Mouse (Mus musculus): ENCODE data around the gene Tead1. TPM values are rescaled to one million over a fixed set of nuclear protein-coding genes. Genes with fewer than 3 reads are reported as not detected.

Tead1 gene
- polyA plus RNA-seq, 1 experiment = 18.8 TPM

GRCm38 (mm10) chr7:112822879-112823278, 143.8 kb downstream of the Tead1 start:
- H3ac ChIP-seq (ENCODE audit: control insufficient read depth, insufficient read length) = no peak overlapping the region
- no peaks in the 10 kb centered on the region for H3K36me3 ChIP-seq (ENCODE audit: control insufficient read depth, insufficient read depth)
- no peaks in the 10 kb centered on the region for H3K27me3 ChIP-seq (ENCODE audit: control insufficient read depth, insufficient read depth, insufficient read length)
- peaks cover 79% of the 10 kb centered on the region for H3K79me2 ChIP-seq (ENCODE audit: control insufficient read depth, insufficient read depth)
- no peak for TF ChIP-seq MYOG (IDR thresholded peaks at IDR 0.05; ENCODE audit: control insufficient read depth in 1 of 3, insufficient read depth in 1 of 3, insufficient read length in 2 of 3, low read depth in 2 of 3)
- no peak for TF ChIP-seq E2F4 (IDR thresholded peaks at IDR 0.05; ENCODE audit: insufficient read depth)
- TF ChIP-seq POLR2AphosphoS2 (IDR thresholded peaks at IDR 0.05; ENCODE audit: insufficient read length, low read depth) = no peak
- TF ChIP-seq SRF (IDR thresholded peaks at IDR 0.05; ENCODE audit: control insufficient read depth, insufficient read length, low read depth) = no peak
- TF ChIP-seq REST (IDR thresholded peaks at IDR 0.05; ENCODE audit: insufficient read depth, insufficient read length) = no peak
- peak overlapping the region; percentile 71 for H3K4me2 ChIP-seq (ENCODE audit: low read depth)
- no peak overlapping the region for H3K4me3 ChIP-seq

- no peak for TF ChIP-seq POLR2AphosphoS2 (IDR thresholded peaks at IDR 0.05; ENCODE audit: insufficient read length, low read depth)
- no peak for TF ChIP-seq MYOG (IDR thresholded peaks at IDR 0.05; ENCODE audit: control insufficient read depth in 1 of 3, insufficient read depth in 1 of 3, insufficient read length in 2 of 3, low read depth in 2 of 3)
- H3K4me3 ChIP-seq = peak overlapping the region; percentile 3
- peak overlapping the region; percentile 71 for H3K4me2 ChIP-seq (ENCODE audit: low read depth)
- no peaks in the 10 kb centered on the region for H3K27me3 ChIP-seq (ENCODE audit: control insufficient read depth, insufficient read depth, insufficient read length)
- H3ac ChIP-seq (ENCODE audit: control insufficient read depth, insufficient read length) = no peak overlapping the region
- H3K36me3 ChIP-seq (ENCODE audit: control insufficient read depth, insufficient read depth) = no peaks in the 10 kb centered on the region
- peaks cover 79% of the 10 kb centered on the region for H3K79me2 ChIP-seq (ENCODE audit: control insufficient read depth, insufficient read depth)
Observed at GRCm38 (mm10) chr7:112823621-112824020, 144.5 kb downstream of the Tead1 start.

GRCm38 (mm10) chr7:112825339-112825781, 146.2 kb downstream of the Tead1 start:
- Histone ChIP-seq H3K79me2 (ENCODE audit: control insufficient read depth, insufficient read depth) (peaks cover 78% of the 10 kb centered on the region), H3K4me2 (ENCODE audit: low read depth) (peak overlapping the region; percentile 71), H3K27me3 (ENCODE audit: control insufficient read depth, insufficient read depth, insufficient read length) (no peaks in the 10 kb centered on the region), H3K36me3 (ENCODE audit: control insufficient read depth, insufficient read depth) (no peaks in the 10 kb centered on the region), H3ac (ENCODE audit: control insufficient read depth, insufficient read length) (no peak overlapping the region), H3K4me3 (no peak overlapping the region)
- TF ChIP-seq TCF12 (IDR thresholded peaks at IDR 0.05; ENCODE audit: insufficient read depth, poor library complexity, severe bottlenecking) (no peak), POLR2A (IDR thresholded peaks at IDR 0.05; ENCODE audit: insufficient read length, low read depth) (no peak), CEBPB (IDR thresholded peaks at IDR 0.05; ENCODE audit: insufficient read depth, poor library complexity, severe bottlenecking) (no peak), E2F4 (IDR thresholded peaks at IDR 0.05; ENCODE audit: insufficient read depth) (no peak), MAX (IDR thresholded peaks at IDR 0.05; ENCODE audit: low read depth) (no peak), REST (IDR thresholded peaks at IDR 0.05; ENCODE audit: insufficient read depth, insufficient read length) (no peak), POLR2AphosphoS2 (IDR thresholded peaks at IDR 0.05; ENCODE audit: insufficient read length, low read depth) (no peak), MYOG (IDR thresholded peaks at IDR 0.05; ENCODE audit: control insufficient read depth in 1 of 3, insufficient read depth in 1 of 3, insufficient read length in 2 of 3, low read depth in 2 of 3) (no peak), SRF (IDR thresholded peaks at IDR 0.05; ENCODE audit: control insufficient read depth, insufficient read length, low read depth) (no peak)

- Histone ChIP-seq H3ac (ENCODE audit: control insufficient read depth, insufficient read length) (no peak overlapping the region), H3K27me3 (ENCODE audit: control insufficient read depth, insufficient read depth, insufficient read length) (no peaks in the 10 kb centered on the region), H3K79me2 (ENCODE audit: control insufficient read depth, insufficient read depth) (peaks cover 78% of the 10 kb centered on the region), H3K4me3 (no peak overlapping the region), H3K36me3 (ENCODE audit: control insufficient read depth, insufficient read depth) (no peaks in the 10 kb centered on the region), H3K4me2 (ENCODE audit: low read depth) (peak overlapping the region; percentile 22)
- no peak for TF ChIP-seq POLR2A (IDR thresholded peaks at IDR 0.05; ENCODE audit: insufficient read length, low read depth)
- TF ChIP-seq TCF3 (IDR thresholded peaks at IDR 0.05; ENCODE audit: insufficient read length, low read depth) = no peak
- no peak for TF ChIP-seq USF1 (IDR thresholded peaks at IDR 0.05; ENCODE audit: low read depth)
- TF ChIP-seq POLR2AphosphoS2 (IDR thresholded peaks at IDR 0.05; ENCODE audit: insufficient read length, low read depth) = no peak
- peak in 1 of 3 experiments; percentile 20 for TF ChIP-seq MYOD1 (IDR thresholded peaks at IDR 0.05; ENCODE audit: control insufficient read depth in 1 of 3, insufficient read length in 2 of 3, low read depth in 2 of 3)
- no peak for TF ChIP-seq SRF (IDR thresholded peaks at IDR 0.05; ENCODE audit: control insufficient read depth, insufficient read length, low read depth)
- no peak for TF ChIP-seq E2F4 (IDR thresholded peaks at IDR 0.05; ENCODE audit: insufficient read depth)
- no peak for TF ChIP-seq REST (IDR thresholded peaks at IDR 0.05; ENCODE audit: insufficient read depth, insufficient read length)
Observed at GRCm38 (mm10) chr7:112826114-112826911, 147.2 kb downstream of the Tead1 start.

- Histone ChIP-seq H3K79me2 (ENCODE audit: control insufficient read depth, insufficient read depth) (peaks cover 76% of the 10 kb centered on the region), H3K4me2 (ENCODE audit: low read depth) (no peak overlapping the region), H3K4me3 (no peak overlapping the region), H3ac (ENCODE audit: control insufficient read depth, insufficient read length) (no peak overlapping the region), H3K27me3 (ENCODE audit: control insufficient read depth, insufficient read depth, insufficient read length) (no peaks in the 10 kb centered on the region), H3K36me3 (ENCODE audit: control insufficient read depth, insufficient read depth) (no peaks in the 10 kb centered on the region)
- TF ChIP-seq POLR2A (IDR thresholded peaks at IDR 0.05; ENCODE audit: insufficient read length, low read depth) (no peak), SRF (IDR thresholded peaks at IDR 0.05; ENCODE audit: control insufficient read depth, insufficient read length, low read depth) (no peak), CEBPB (IDR thresholded peaks at IDR 0.05; ENCODE audit: insufficient read depth, poor library complexity, severe bottlenecking) (no peak), POLR2AphosphoS2 (IDR thresholded peaks at IDR 0.05; ENCODE audit: insufficient read length, low read depth) (no peak), TCF3 (IDR thresholded peaks at IDR 0.05; ENCODE audit: insufficient read length, low read depth) (no peak), USF1 (IDR thresholded peaks at IDR 0.05; ENCODE audit: low read depth) (no peak), MYOD1 (IDR thresholded peaks at IDR 0.05; ENCODE audit: control insufficient read depth in 1 of 3, insufficient read length in 2 of 3, low read depth in 2 of 3) (no peak), E2F4 (IDR thresholded peaks at IDR 0.05; ENCODE audit: insufficient read depth) (no peak), REST (IDR thresholded peaks at IDR 0.05; ENCODE audit: insufficient read depth, insufficient read length) (no peak)
Observed at GRCm38 (mm10) chr7:112828016-112828695, 149.0 kb downstream of the Tead1 start.

Measured in myocyte (in vitro differentiated cells).